Mouse (Mus musculus): ENCODE results near the gene Gm8246. TPM values are rescaled to one million over a fixed set of nuclear protein-coding genes. Genes with fewer than 3 reads are reported as not detected.
"Not testable (repeated sequence)": the region's sequence is repeated elsewhere in the genome, so short reads cannot be mapped to it uniquely, and the experiment has no call there.

Gene Gm8246
- not detected in 2 replicates for polyA plus RNA-seq (2015; fragmentation: Nextera tagmentation; extraction: Ambion mirVana)

- ATAC-seq (ENCODE audit: low read depth); H3K9ac ChIP-seq; H3K9me3 ChIP-seq; H3K4me1 ChIP-seq (replicated peaks); H3K4me2 ChIP-seq; H3K27me3 ChIP-seq; H3K36me3 ChIP-seq; H3K27ac ChIP-seq (replicated peaks); H3K4me3 ChIP-seq: not testable (repeated sequence)
- no CpG with 5 or more reads among the region's 3 CpGs for WGBS
Observed at GRCm38 (mm10) chr14:5477730-5478129, at the start of gene Gm8246. Gene Gm8246, minus strand, starts transcription at chr14:5477830.

- ATAC-seq (ENCODE audit: low read depth); H3K4me2 ChIP-seq; H3K9me3 ChIP-seq; H3K27ac ChIP-seq (replicated peaks); H3K4me3 ChIP-seq; H3K9ac ChIP-seq; H3K4me1 ChIP-seq (replicated peaks); H3K27me3 ChIP-seq; H3K36me3 ChIP-seq: not testable (repeated sequence)
- no CpG with 5 or more reads among the region's 35 CpGs for WGBS
Observed at GRCm38 (mm10) chr14:5501374-5501773, 23.7 kb upstream of the Gm8246 start, which contains the start of gene Gm3488. Gene Gm3488, plus strand, starts transcription at chr14:5501674.

- H3K27me3 ChIP-seq = not testable (repeated sequence)
Observed at GRCm38 (mm10) chr14:5483907-5484306, 6.3 kb upstream of the Gm8246 start, which contains the start of gene Gm3187. Gene Gm3187, plus strand, starts transcription at chr14:5484207.

GRCm38 (mm10) chr14:5460469-5460868 lies 17.2 kb downstream of the Gm8246 start:
- not testable (repeated sequence) for ATAC-seq (ENCODE audit: low read depth)
- no CpG with 5 or more reads among the region's 19 CpGs for WGBS

More at GRCm38 (mm10) chr14:5483907-5484306, 6.3 kb upstream of the Gm8246 start, which contains the start of gene Gm3187:
- not testable (repeated sequence) for H3K4me1 ChIP-seq (replicated peaks); H3K36me3 ChIP-seq; H3K4me2 ChIP-seq; H3K9me3 ChIP-seq; ATAC-seq (ENCODE audit: low read depth); H3K4me3 ChIP-seq; H3K27ac ChIP-seq (replicated peaks); H3K9ac ChIP-seq
- WGBS = 81% methylated on average over 4 of the region's 5 CpGs

GRCm38 (mm10) chr14:5455367-5455766 lies 22.3 kb downstream of the Gm8246 start, which contains the start of gene Gm3194:
Gene Gm3194, minus strand, starts transcription at chr14:5455467.
- WGBS = no CpG with 5 or more reads among the region's 3 CpGs
- not testable (repeated sequence) for H3K4me2 ChIP-seq; H3K4me3 ChIP-seq; H3K36me3 ChIP-seq; H3K27ac ChIP-seq (replicated peaks); H3K9me3 ChIP-seq; H3K9ac ChIP-seq; H3K4me1 ChIP-seq (replicated peaks); H3K27me3 ChIP-seq; ATAC-seq (ENCODE audit: low read depth)

More at GRCm38 (mm10) chr14:5460469-5460868, 17.2 kb downstream of the Gm8246 start:
- H3K4me3 ChIP-seq; H3K4me1 ChIP-seq (replicated peaks); H3K4me2 ChIP-seq; H3K9me3 ChIP-seq; H3K27me3 ChIP-seq; H3K9ac ChIP-seq; H3K27ac ChIP-seq (replicated peaks); H3K36me3 ChIP-seq: not testable (repeated sequence)

Other genes starting within 250 kb of the Gm8246 start
- gene Gm3526, start 217.2 kb downstream of the Gm8246 start, polyA plus RNA-seq (2015; fragmentation: Nextera tagmentation; extraction: Ambion mirVana) = not detected in 2 replicates
- not detected in 2 replicates for gene Gm3542, start 142.9 kb downstream of the Gm8246 start, polyA plus RNA-seq (2015; fragmentation: Nextera tagmentation; extraction: Ambion mirVana)
- 0.68 and 0.77 TPM in 2 replicates for gene Gm3500, start 88.8 kb downstream of the Gm8246 start, polyA plus RNA-seq (2015; fragmentation: Nextera tagmentation; extraction: Ambion mirVana)
- gene Gm3194, start 22.4 kb downstream of the Gm8246 start, polyA plus RNA-seq (2015; fragmentation: Nextera tagmentation; extraction: Ambion mirVana) = 2.2 and 2.6 TPM in 2 replicates
- not detected in 2 replicates for gene Gm3187, start 6.4 kb upstream of the Gm8246 start, polyA plus RNA-seq (2015; fragmentation: Nextera tagmentation; extraction: Ambion mirVana)
- gene Gm3488, start 23.8 kb upstream of the Gm8246 start, polyA plus RNA-seq (2015; fragmentation: Nextera tagmentation; extraction: Ambion mirVana) = 11.2 and 11.7 TPM in 2 replicates
- 0.17 TPM in 1 of 2 replicates, not detected in the other for gene Gm3532, start 60.7 kb upstream of the Gm8246 start, polyA plus RNA-seq (2015; fragmentation: Nextera tagmentation; extraction: Ambion mirVana)
- not detected in 2 replicates for gene Gm8265, start 155.2 kb upstream of the Gm8246 start, polyA plus RNA-seq (2015; fragmentation: Nextera tagmentation; extraction: Ambion mirVana)
- gene Gm9603, start 209.6 kb upstream of the Gm8246 start, polyA plus RNA-seq (2015; fragmentation: Nextera tagmentation; extraction: Ambion mirVana) = not detected in 2 replicates